14 mouse cellular contexts compared by ENCODE assay signal in genomic region chr8:95176985-95177384, GRCm38 (mm10).
"Had no signal": no experiment of that assay in that cellular context is flagged by ENCODE, and none has a peak within 500 bp of the region (broad histone marks: within the 10 kb centered on the region; RNA-seq: fewer than 3 reads in every experiment).

No protein-coding gene starts in this region.

- DNase-seq: kidney, adult 8-10 months; kidney, postnatal 25 days; lung, adult 2 months; lung, postnatal 36 days; right cerebral cortex, postnatal 14 days; thymus, adult 2 months; thymus, postnatal 25 days had no signal

- H3K4me3 ChIP-seq: left cerebral cortex, adult 2 months; limb, embryonic 10.5 days; liver, embryonic 15.5 days; stomach, embryonic 15.5 days had no signal

- H3K36me3 ChIP-seq: limb, embryonic 10.5 days; liver, embryonic 15.5 days; stomach, embryonic 15.5 days had no signal

- H3K4me2 ChIP-seq: liver, embryonic 11.5 days; liver, embryonic 15.5 days; stomach, embryonic 15.5 days had no signal

- H3K9ac ChIP-seq: liver, embryonic 15.5 days; stomach, embryonic 15.5 days had no signal

- ATAC-seq: intestine, embryonic 16.5 days; lung, postnatal 0 days had no signal

- H3K4me1 ChIP-seq: stomach, embryonic 15.5 days had no signal

- H3K27me3 ChIP-seq: liver, embryonic 15.5 days; stomach, embryonic 15.5 days had no signal

- H3K27ac ChIP-seq: left cerebral cortex, adult 2 months; limb, embryonic 10.5 days; liver, embryonic 15.5 days; stomach, embryonic 15.5 days had no signal

- H3K9me3 ChIP-seq: limb, embryonic 10.5 days; liver, embryonic 15.5 days; stomach, embryonic 15.5 days had no signal
